Mouse (Mus musculus): Measurements from ENCODE around the gene Mthfd1l. TPM values are rescaled to one million over a fixed set of nuclear protein-coding genes. Genes with fewer than 3 reads are reported as not detected.
"Not testable (repeated sequence)": the region's sequence is repeated elsewhere in the genome, so short reads cannot be mapped to it uniquely, and the experiment has no call there.

The Mthfd1l gene
- total and polyA plus RNA-seq, 3 experiments, result 0.27 to 0.99 (median 0.77) TPM

- H3K27ac ChIP-seq, result peak overlapping the region; percentile 87
- no peak overlapping the region for H3K4me3 ChIP-seq
- H3K27me3 ChIP-seq (ENCODE audit: control insufficient read depth, insufficient read depth, low read length), result no peaks in the 10 kb centered on the region
- 43% methylated on average over 1 of the region's 1 CpGs for WGBS
- H3K79me2 ChIP-seq (replicated peaks; ENCODE audit: control insufficient read depth, insufficient read depth, low read length), result no peaks in the 10 kb centered on the region
- H3K9ac ChIP-seq (ENCODE audit: low read depth, low read length), result no peak overlapping the region
- H3K36me3 ChIP-seq (ENCODE audit: control insufficient read depth, insufficient read depth, low read length), result peaks cover 11% of the 10 kb centered on the region
- intact Hi-C loops (cut with DNase I), result loop anchor here (2.0 kb wide), 1 partner anchor 14 kb away; no protein-coding TSS in a partner anchor
- no peak for DNase-seq
- H3K4me1 ChIP-seq (ENCODE audit: control insufficient read depth, insufficient read depth, low read length), result peaks cover 12% of the 10 kb centered on the region
- TF ChIP-seq POLR2A (IDR thresholded peaks at IDR 0.05; ENCODE audit: insufficient read depth, low read depth, low read length) (no peak), EP300 (IDR thresholded peaks at IDR 0.05; ENCODE audit: insufficient read depth, low read depth, low read length) (no peak), CTCF (IDR thresholded peaks at IDR 0.05) (no peak)
These were observed 148.3 kb downstream of the Mthfd1l start for GRCm38 (mm10) chr10:4121197-4121596.

GRCm38 (mm10) chr10:4123280-4123945 lies 150.5 kb downstream of the Mthfd1l start:
- WGBS, result 57% methylated on average over 7 of the region's 7 CpGs
- H3K79me2 ChIP-seq (replicated peaks; ENCODE audit: control insufficient read depth, insufficient read depth, low read length); H3K27me3 ChIP-seq (ENCODE audit: control insufficient read depth, insufficient read depth, low read length); intact Hi-C loops (cut with DNase I); DNase-seq; H3K27ac ChIP-seq; H3K9ac ChIP-seq (ENCODE audit: low read depth, low read length); H3K4me3 ChIP-seq: not testable (repeated sequence)
- H3K36me3 ChIP-seq (ENCODE audit: control insufficient read depth, insufficient read depth, low read length), result peaks cover 11% of the 10 kb centered on the region
- H3K4me1 ChIP-seq (ENCODE audit: control insufficient read depth, insufficient read depth, low read length), result peaks cover 13% of the 10 kb centered on the region

- H3K4me3 ChIP-seq, result no peak overlapping the region
- no peaks in the 10 kb centered on the region for H3K27me3 ChIP-seq (ENCODE audit: control insufficient read depth, insufficient read depth, low read length)
- 84% methylated on average over 1 of the region's 1 CpGs for WGBS
- no peaks in the 10 kb centered on the region for H3K79me2 ChIP-seq (replicated peaks; ENCODE audit: control insufficient read depth, insufficient read depth, low read length)
- TF ChIP-seq POLR2A (IDR thresholded peaks at IDR 0.05; ENCODE audit: insufficient read depth, low read depth, low read length) (no peak), EP300 (IDR thresholded peaks at IDR 0.05; ENCODE audit: insufficient read depth, low read depth, low read length) (no peak), CTCF (IDR thresholded peaks at IDR 0.05) (no peak)
- intact Hi-C loops (cut with DNase I), result no loop called here
- peaks cover 11% of the 10 kb centered on the region for H3K36me3 ChIP-seq (ENCODE audit: control insufficient read depth, insufficient read depth, low read length)
- no peak overlapping the region for H3K27ac ChIP-seq
- H3K4me1 ChIP-seq (ENCODE audit: control insufficient read depth, insufficient read depth, low read length), result peaks cover 17% of the 10 kb centered on the region
- DNase-seq, result no peak
- H3K9ac ChIP-seq (ENCODE audit: low read depth, low read length), result no peak overlapping the region
These were observed 151.2 kb downstream of the Mthfd1l start for GRCm38 (mm10) chr10:4124148-4124547.

GRCm38 (mm10) chr10:4125232-4125631 lies 152.3 kb downstream of the Mthfd1l start:
- no peak for TF ChIP-seq POLR2A (IDR thresholded peaks at IDR 0.05; ENCODE audit: insufficient read depth, low read depth, low read length)
- no peak for TF ChIP-seq EP300 (IDR thresholded peaks at IDR 0.05; ENCODE audit: insufficient read depth, low read depth, low read length)
- TF ChIP-seq CTCF (IDR thresholded peaks at IDR 0.05), result no peak
- intact Hi-C loops (cut with DNase I), result no loop called here
- H3K27ac ChIP-seq, result no peak overlapping the region
- H3K4me1 ChIP-seq (ENCODE audit: control insufficient read depth, insufficient read depth, low read length), result peaks cover 17% of the 10 kb centered on the region
- no peaks in the 10 kb centered on the region for H3K27me3 ChIP-seq (ENCODE audit: control insufficient read depth, insufficient read depth, low read length)
- no peaks in the 10 kb centered on the region for H3K79me2 ChIP-seq (replicated peaks; ENCODE audit: control insufficient read depth, insufficient read depth, low read length)
- H3K4me3 ChIP-seq, result no peak overlapping the region
- WGBS, result 91% methylated on average over 7 of the region's 7 CpGs
- H3K9ac ChIP-seq (ENCODE audit: low read depth, low read length), result no peak overlapping the region
- peaks cover 11% of the 10 kb centered on the region for H3K36me3 ChIP-seq (ENCODE audit: control insufficient read depth, insufficient read depth, low read length)
- no peak for DNase-seq

- DNase-seq, result no peak
- Histone ChIP-seq H3K79me2 (replicated peaks; ENCODE audit: control insufficient read depth, insufficient read depth, low read length) (no peaks in the 10 kb centered on the region), H3K27ac (no peak overlapping the region; the same call in 1 of the 2 replicates), H3K4me3 (no peak overlapping the region), H3K9ac (ENCODE audit: low read depth, low read length) (no peak overlapping the region), H3K27me3 (ENCODE audit: control insufficient read depth, insufficient read depth, low read length) (no peaks in the 10 kb centered on the region), H3K36me3 (ENCODE audit: control insufficient read depth, insufficient read depth, low read length) (peaks cover 5% of the 10 kb centered on the region), H3K4me1 (ENCODE audit: control insufficient read depth, insufficient read depth, low read length) (peaks cover 11% of the 10 kb centered on the region)
- TF ChIP-seq EP300 (IDR thresholded peaks at IDR 0.05; ENCODE audit: insufficient read depth, low read depth, low read length), result no peak
- TF ChIP-seq POLR2A (IDR thresholded peaks at IDR 0.05; ENCODE audit: insufficient read depth, low read depth, low read length), result no peak
- TF ChIP-seq CTCF (IDR thresholded peaks at IDR 0.05), result no peak
- WGBS, result 66% methylated on average over 8 of the region's 8 CpGs
- intact Hi-C loops (cut with DNase I), result no loop called here
These were observed 153.6 kb downstream of the Mthfd1l start for GRCm38 (mm10) chr10:4126335-4127012.

- peak overlapping the region; percentile 22 for H3K27ac ChIP-seq
- intact Hi-C loops (cut with DNase I), result no loop called here
- H3K9ac ChIP-seq (ENCODE audit: low read depth, low read length), result no peak overlapping the region
- no peaks in the 10 kb centered on the region for H3K36me3 ChIP-seq (ENCODE audit: control insufficient read depth, insufficient read depth, low read length)
- DNase-seq, result peak in 1 of 2 experiments; percentile 36
- peaks cover 7% of the 10 kb centered on the region for H3K4me1 ChIP-seq (ENCODE audit: control insufficient read depth, insufficient read depth, low read length)
- no peaks in the 10 kb centered on the region for H3K79me2 ChIP-seq (replicated peaks; ENCODE audit: control insufficient read depth, insufficient read depth, low read length)
- WGBS, result 59% methylated on average over 10 of the region's 10 CpGs
- H3K27me3 ChIP-seq (ENCODE audit: control insufficient read depth, insufficient read depth, low read length), result no peaks in the 10 kb centered on the region
- no peak for TF ChIP-seq POLR2A (IDR thresholded peaks at IDR 0.05; ENCODE audit: insufficient read depth, low read depth, low read length)
- TF ChIP-seq EP300 (IDR thresholded peaks at IDR 0.05; ENCODE audit: insufficient read depth, low read depth, low read length), result no peak
- no peak for TF ChIP-seq CTCF (IDR thresholded peaks at IDR 0.05)
- H3K4me3 ChIP-seq, result no peak overlapping the region
These were observed 155.5 kb downstream of the Mthfd1l start for GRCm38 (mm10) chr10:4128411-4128810.

All from heart, adult 2 months (tissue).